Mouse (Mus musculus): ENCODE data around the gene Cep170b.

DNA sequence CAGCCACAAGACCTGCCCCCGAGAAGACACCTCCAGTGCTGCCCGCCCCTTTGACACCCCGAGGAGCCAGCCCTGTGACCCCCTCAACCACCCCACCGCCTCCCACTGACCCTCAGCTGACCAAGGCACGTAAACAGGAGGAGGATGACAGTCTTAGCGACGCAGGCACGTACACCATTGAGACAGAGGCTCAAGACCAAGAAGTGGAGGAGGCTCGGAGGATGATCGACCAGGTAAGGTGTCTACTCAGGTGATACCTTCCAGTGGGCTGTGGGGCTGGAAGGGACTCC lies 16.3 kb downstream of the Cep170b start:
- TF ChIP-seq CTCF (IDR thresholded peaks at IDR 0.05; ENCODE audit: borderline replicate concordance, control insufficient read depth, extremely low read depth, insufficient read depth, low read length, poor library complexity) (no peak), POLR2A (IDR thresholded peaks at IDR 0.05; ENCODE audit: control insufficient read depth, extremely low read depth, insufficient read depth, low read length, poor library complexity) (no peak)
